Mouse (Mus musculus): Measurements from ENCODE around the gene Upk3bl.
"Not testable (repeated sequence)": the region's sequence is repeated elsewhere in the genome, so short reads cannot be mapped to it uniquely, and the experiment has no call there.

The Upk3bl gene

DNA sequence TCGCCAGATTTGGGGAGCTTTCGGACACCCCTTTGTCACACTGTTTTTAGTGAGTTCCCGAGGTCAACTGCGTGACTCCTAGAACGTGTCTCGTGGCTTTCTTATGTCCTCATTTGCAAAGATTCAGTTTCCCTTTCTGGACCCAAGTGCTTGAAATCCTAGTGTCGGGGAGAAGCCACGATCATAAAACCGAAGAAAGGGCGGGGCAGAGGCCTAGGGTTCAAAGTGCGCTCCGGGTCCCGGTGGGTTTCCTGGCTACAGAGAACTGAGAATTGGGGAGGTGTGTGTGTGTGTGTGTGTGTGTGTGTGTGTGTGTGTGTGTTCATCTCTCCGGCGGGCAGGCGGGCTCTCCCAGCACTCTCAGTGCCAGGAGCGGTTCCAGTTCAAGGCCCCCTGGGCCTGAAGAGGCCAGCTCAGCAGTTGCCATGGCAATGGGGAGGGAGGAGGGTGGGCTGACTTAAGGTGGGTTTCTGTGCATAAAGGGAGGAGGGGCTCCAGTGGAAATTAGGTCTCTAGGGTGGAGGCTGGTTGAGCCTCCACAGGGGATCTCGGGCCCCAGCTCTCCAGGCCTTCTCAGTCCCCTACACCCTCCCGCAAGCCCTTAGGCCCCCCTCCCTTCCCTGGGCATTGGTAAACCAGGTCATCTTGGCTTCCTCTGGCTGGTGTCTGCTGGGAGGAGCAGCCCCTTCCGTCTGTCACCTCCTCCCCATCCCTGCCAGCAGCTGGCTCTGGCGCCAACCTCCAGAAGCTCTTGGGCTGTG, 30.8 kb downstream of the Upk3bl start:
- peak; percentile 38 to 49 for DNase-seq (ENCODE audit: low spot score in 2 of 2)

GRCm38 (mm10) chr5:136086290-136086689, 32.0 kb downstream of the Upk3bl start:
- DNase-seq (ENCODE audit: low spot score in 2 of 2), result no peak

DNA sequence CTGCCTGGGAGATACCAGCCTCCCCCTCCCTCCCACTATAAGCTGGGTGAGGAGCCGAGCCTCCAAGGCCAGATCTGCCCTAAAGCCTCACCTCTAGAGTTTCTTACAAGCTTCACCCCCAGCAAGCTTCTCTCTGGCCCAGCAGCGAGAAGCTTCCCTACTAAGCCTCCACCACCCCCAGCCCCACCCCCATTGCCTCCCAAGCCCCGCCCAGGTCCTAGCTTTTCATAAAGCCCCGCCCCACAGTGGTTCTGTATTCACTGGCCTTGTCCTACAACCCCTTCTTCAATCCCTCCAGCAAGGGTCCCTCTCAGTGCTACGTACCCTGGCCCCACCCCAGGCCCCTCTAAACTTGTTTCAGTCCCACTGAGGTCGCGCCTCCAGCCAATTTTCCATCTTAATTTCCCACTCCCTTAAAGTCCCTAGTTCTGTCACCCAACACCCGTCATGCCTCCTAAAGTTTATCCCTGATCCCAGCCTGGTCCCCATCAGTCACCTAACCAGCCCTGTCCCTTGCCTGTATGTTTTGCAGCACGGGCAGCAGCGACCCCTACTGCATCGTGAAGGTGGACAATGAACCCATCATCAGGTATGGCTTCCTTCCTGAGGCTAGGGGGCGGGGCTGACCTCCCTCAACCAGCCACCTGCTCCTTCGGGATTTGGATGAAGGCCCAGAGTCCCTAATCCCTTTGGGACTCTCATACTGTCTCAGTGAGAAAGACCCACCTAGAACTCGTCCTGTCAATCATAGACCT, 34.7 kb downstream of the Upk3bl start:
- no peak for DNase-seq (ENCODE audit: low spot score in 2 of 2)

DNA sequence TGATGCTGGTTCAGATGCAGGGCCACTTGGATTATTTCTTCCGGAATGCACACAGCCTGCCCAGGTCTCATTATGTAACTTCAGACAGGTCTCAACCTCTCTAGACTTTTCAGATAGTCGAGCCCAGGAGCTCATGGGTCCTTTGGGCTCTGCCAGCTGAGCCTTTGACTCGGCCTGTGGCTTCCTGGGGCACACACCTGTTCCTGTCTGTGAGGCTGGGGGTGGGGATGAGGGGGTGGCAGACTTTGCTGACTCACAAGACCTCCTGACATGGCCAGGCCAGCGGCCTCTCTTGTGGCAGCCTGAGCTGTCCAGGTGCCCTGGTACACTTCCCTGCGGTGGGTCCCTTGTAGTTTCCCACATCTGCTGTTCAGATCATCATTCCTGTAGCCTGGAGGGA, 37.6 kb downstream of the Upk3bl start:
- peak; percentile 59 to 63 for DNase-seq (ENCODE audit: low spot score in 2 of 2)

DNA sequence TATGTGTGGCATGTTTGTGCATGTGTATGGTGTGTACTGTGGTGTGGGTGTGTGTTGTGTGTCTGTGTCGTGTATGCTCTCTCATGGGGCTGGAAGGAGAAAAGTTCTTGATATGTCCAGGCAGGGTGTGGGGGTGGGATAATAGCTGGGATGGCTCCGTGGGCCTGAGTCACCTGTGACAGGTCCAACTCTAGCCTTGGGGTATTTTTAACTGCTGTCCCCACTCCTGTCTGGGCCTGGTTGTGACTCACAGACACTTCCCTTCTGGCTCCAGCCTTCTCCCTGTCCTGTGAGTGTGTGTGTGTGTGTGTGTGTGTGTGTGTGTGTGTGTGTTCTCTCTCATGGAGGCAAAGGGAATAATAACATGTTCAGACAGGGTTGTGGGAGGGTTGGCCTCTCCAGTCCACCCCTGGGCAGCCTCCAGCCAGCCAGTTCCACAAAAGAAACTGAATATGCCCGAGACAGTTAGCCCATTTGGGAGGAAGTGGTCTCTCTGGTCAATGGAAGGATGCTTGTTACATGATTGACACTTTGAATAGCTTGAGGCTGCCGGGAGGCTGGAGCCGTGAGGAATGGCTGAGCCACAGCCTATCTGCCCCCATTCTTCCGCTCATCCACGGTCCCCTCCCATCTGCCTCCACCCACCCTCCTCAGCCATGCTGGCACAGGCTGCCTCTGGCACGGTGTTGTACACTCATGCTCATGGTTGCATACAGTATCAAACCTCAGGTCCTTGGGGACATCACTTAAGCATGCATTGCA, 40.1 kb downstream of the Upk3bl start:
- DNase-seq (ENCODE audit: low spot score in 2 of 2), result no peak

- DNase-seq (ENCODE audit: low spot score in 2 of 2), result no peak
Observed at GRCm38 (mm10) chr5:136095089-136095488, 40.8 kb downstream of the Upk3bl start.

DNA sequence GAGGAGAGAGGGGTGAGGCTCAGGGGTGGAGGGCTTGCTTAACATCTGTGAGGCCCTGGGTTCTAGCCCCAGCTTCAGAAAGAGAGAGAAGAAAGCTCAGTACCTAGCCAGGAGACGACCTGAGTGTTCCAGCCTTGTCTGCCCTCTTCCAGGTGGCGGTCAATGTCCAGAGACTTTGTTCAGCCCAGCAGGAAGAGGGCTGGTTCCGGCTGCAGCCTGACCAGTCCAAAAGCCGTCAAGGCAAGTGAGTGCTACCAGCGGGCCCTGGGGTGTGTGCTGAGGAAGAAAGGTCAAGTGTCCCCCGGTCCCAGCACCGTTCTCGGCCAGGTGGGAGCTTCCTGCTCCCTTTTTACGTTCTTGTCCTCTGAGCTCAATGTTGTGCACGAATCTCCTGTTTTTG, 44.2 kb downstream of the Upk3bl start:
- no peak for DNase-seq (ENCODE audit: low spot score in 2 of 2)

GRCm38 (mm10) chr5:136102099-136102820, 48.0 kb downstream of the Upk3bl start:
- peak; percentile 60 to 79 for DNase-seq (ENCODE audit: low spot score in 2 of 2)

- peak in 1 of 2 experiments; percentile 41 for DNase-seq (ENCODE audit: low spot score in 2 of 2)
Observed at GRCm38 (mm10) chr5:136104511-136104910, 50.2 kb downstream of the Upk3bl start.

DNA sequence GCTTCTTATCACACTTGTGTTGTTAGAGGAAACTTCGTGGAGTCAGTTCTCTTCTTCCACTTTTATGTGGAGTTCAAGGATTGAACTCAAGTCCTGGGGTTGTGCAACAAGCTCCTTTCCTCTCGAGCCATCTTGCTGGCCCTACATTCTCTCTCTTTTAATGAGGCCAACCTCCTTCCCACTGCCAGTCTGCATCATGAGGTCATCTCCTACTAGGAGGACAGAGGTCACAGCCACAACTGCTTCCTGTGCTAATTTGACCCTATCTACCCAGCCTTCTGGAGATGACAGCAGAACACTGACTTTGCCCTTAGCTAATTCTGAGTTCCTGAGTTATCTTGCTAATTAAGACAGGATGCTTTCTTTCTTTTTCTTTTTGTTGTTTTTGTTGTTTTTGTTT, 54.2 kb downstream of the Upk3bl start:
- DNase-seq (ENCODE audit: low spot score in 2 of 2), result no peak

DNA sequence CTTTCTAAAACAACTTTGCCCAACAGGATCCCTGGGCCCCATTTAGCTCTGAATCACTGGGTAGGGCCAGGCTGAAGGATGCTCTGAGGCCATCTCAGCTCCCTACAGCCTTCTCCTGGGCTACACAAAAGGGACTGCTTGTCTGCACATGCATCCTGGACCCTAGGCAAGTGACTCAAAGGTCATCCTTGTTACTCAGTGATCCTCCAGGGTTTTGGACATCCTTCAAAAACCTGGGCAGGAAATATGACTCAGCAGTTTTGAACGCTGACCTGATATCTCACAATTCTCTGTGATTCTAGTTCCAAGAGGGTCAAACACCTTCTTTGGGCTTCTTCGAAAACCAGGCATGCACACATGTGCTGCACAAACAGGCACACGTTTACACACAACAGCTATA, 54.8 kb downstream of the Upk3bl start:
- no peak for DNase-seq (ENCODE audit: low spot score in 2 of 2)

- DNase-seq (ENCODE audit: low spot score in 2 of 2), result not testable (repeated sequence)
Observed at GRCm38 (mm10) chr5:136113546-136113945, 59.3 kb downstream of the Upk3bl start.

Measured in thymus, postnatal 10 days (tissue).